Mouse (Mus musculus): ENCODE results near the gene Atf3. TPM values are rescaled to one million over a fixed set of nuclear protein-coding genes. Genes with fewer than 3 reads are reported as not detected.

Atf3 gene
- polyA plus RNA-seq, 1 experiment from 2014 or later, result 3.2 TPM

- DNase-seq (ENCODE audit: low spot score), result no peak
- no peak overlapping the region for H3K4me2 ChIP-seq (ENCODE audit: low read length)
These were observed 93.6 kb downstream of the Atf3 start for GRCm38 (mm10) chr1:191124288-191124687.

DNA sequence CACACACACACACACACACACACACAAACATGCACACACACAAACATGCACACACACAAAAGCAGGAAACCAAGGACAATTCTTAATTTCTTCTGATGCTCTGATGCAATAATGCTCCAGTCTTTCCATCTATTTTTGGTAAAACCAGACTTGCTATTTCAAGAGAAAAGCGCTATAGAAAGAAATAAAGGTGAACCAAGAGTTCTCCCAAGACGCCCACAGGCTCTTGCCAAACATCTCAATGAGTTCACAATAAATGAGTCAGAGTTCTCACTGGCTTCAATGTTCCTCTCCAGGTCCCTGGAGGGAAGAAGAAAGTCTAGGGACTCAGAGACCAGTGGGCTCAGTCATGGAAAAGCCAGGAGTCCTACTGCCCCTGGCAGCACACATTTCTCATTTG lies 94.1 kb downstream of the Atf3 start:
- H3K27ac ChIP-seq, result no peak overlapping the region
- DNase-seq (ENCODE audit: low spot score), result no peak
- ATAC-seq (replicated peaks; ENCODE audit: low FRiP score, low read depth), result no peak
- no peaks in the 10 kb centered on the region for H3K4me1 ChIP-seq (replicated peaks; ENCODE audit: insufficient read depth, low read length)
- H3K4me2 ChIP-seq (ENCODE audit: low read length), result no peak overlapping the region
- TF ChIP-seq CTCF (IDR thresholded peaks at IDR 0.05; ENCODE audit: low read depth), result no peak
- no peaks in the 10 kb centered on the region for H3K9me3 ChIP-seq (replicated peaks; ENCODE audit: low read length)
- WGBS, result 84% methylated on average over 2 of the region's 2 CpGs
- no peak overlapping the region for H3K4me3 ChIP-seq (replicated peaks; ENCODE audit: low read depth, low read length)
- H3K27me3 ChIP-seq (ENCODE audit: insufficient read depth, low read length), result no peaks in the 10 kb centered on the region
- no peaks in the 10 kb centered on the region for H3K36me3 ChIP-seq (ENCODE audit: insufficient read depth, low read length)
- no peak overlapping the region for H3K9ac ChIP-seq (ENCODE audit: low read depth, low read length)

More at GRCm38 (mm10) chr1:191124288-191124687, 93.6 kb downstream of the Atf3 start:
- no peaks in the 10 kb centered on the region for H3K27me3 ChIP-seq (ENCODE audit: insufficient read depth, low read length)
- no peak overlapping the region for H3K27ac ChIP-seq
- H3K9me3 ChIP-seq (replicated peaks; ENCODE audit: low read length), result no peaks in the 10 kb centered on the region
- no peak overlapping the region for H3K9ac ChIP-seq (ENCODE audit: low read depth, low read length)
- no peak overlapping the region for H3K4me3 ChIP-seq (replicated peaks; ENCODE audit: low read depth, low read length)
- H3K36me3 ChIP-seq (ENCODE audit: insufficient read depth, low read length), result no peaks in the 10 kb centered on the region
- 72% methylated on average over 4 of the region's 4 CpGs for WGBS
- TF ChIP-seq CTCF (IDR thresholded peaks at IDR 0.05; ENCODE audit: low read depth), result no peak
- ATAC-seq (replicated peaks; ENCODE audit: low FRiP score, low read depth), result no peak
- no peaks in the 10 kb centered on the region for H3K4me1 ChIP-seq (replicated peaks; ENCODE audit: insufficient read depth, low read length)

GRCm38 (mm10) chr1:191122744-191123143 lies 95.1 kb downstream of the Atf3 start:
- Histone ChIP-seq H3K27me3 (ENCODE audit: insufficient read depth, low read length) (no peaks in the 10 kb centered on the region), H3K4me1 (replicated peaks; ENCODE audit: insufficient read depth, low read length) (no peaks in the 10 kb centered on the region), H3K9me3 (replicated peaks; ENCODE audit: low read length) (no peaks in the 10 kb centered on the region), H3K4me2 (ENCODE audit: low read length) (no peak overlapping the region), H3K4me3 (replicated peaks; ENCODE audit: low read depth, low read length) (no peak overlapping the region), H3K27ac (no peak overlapping the region), H3K9ac (ENCODE audit: low read depth, low read length) (no peak overlapping the region), H3K36me3 (ENCODE audit: insufficient read depth, low read length) (no peaks in the 10 kb centered on the region)
- ATAC-seq (replicated peaks; ENCODE audit: low FRiP score, low read depth) (no peak), DNase-seq (ENCODE audit: low spot score) (no peak)
- no peak for TF ChIP-seq CTCF (IDR thresholded peaks at IDR 0.05; ENCODE audit: low read depth)
- 50% methylated on average over 3 of the region's 3 CpGs for WGBS

Other genes with a start within 250 kb of the Atf3 start
- gene Vash2, start 238.7 kb downstream of the Atf3 start, polyA plus RNA-seq (2015; fragmentation: Nextera tagmentation; extraction: Ambion mirVana), result 14.0 and 15.7 TPM in 2 replicates
- 7.5 and 7.9 TPM in 2 replicates for gene Flvcr1, start 191.9 kb downstream of the Atf3 start, polyA plus RNA-seq (2015; fragmentation: Nextera tagmentation; extraction: Ambion mirVana)
- not detected in 2 replicates for gene Spata45, start 181.4 kb downstream of the Atf3 start, polyA plus RNA-seq (2015; fragmentation: Nextera tagmentation; extraction: Ambion mirVana)
- gene Tatdn3, start 155.1 kb downstream of the Atf3 start, polyA plus RNA-seq (2015; fragmentation: Nextera tagmentation; extraction: Ambion mirVana), result 15.6 and 16.1 TPM in 2 replicates
- gene Nsl1, start 155.0 kb downstream of the Atf3 start, polyA plus RNA-seq (2015; fragmentation: Nextera tagmentation; extraction: Ambion mirVana), result 8.6 and 12.1 TPM in 2 replicates
- gene Batf3, start 120.2 kb downstream of the Atf3 start, polyA plus RNA-seq (2015; fragmentation: Nextera tagmentation; extraction: Ambion mirVana), result 10.5 and 12.5 TPM in 2 replicates
- not detected in 2 replicates for gene Fam71a, start 53.2 kb downstream of the Atf3 start, polyA plus RNA-seq (2015; fragmentation: Nextera tagmentation; extraction: Ambion mirVana)
- 140 and 144 TPM in 2 replicates for gene Nenf, start 100.2 kb upstream of the Atf3 start, polyA plus RNA-seq (2015; fragmentation: Nextera tagmentation; extraction: Ambion mirVana)
- gene Tmem206, start 107.9 kb upstream of the Atf3 start, polyA plus RNA-seq (2015; fragmentation: Nextera tagmentation; extraction: Ambion mirVana), result 19.7 and 24.5 TPM in 2 replicates
- gene Ppp2r5a, start 185.2 kb upstream of the Atf3 start, polyA plus RNA-seq (2015; fragmentation: Nextera tagmentation; extraction: Ambion mirVana), result 32.4 and 39.8 TPM in 2 replicates

All from kidney, postnatal 0 days (tissue).